Mouse (Mus musculus): Measurements from ENCODE around the gene Art2b. TPM values are rescaled to one million over a fixed set of nuclear protein-coding genes. Genes with fewer than 3 reads are reported as not detected.

Gene Art2b
- polyA plus RNA-seq, 1 experiment = 2.7 TPM

Other genes with a start within 250 kb of the Art2b start
- 52.4 and 63.6 TPM in 2 replicates for gene Arap1, start 237.5 kb downstream of the Art2b start, polyA plus RNA-seq (2012; rRNA removed)
- gene Gm45837, start 174.7 kb downstream of the Art2b start, polyA plus RNA-seq (2012; rRNA removed) = not detected in 2 replicates
- gene Pde2a, start 163.9 kb downstream of the Art2b start, polyA plus RNA-seq (2012; rRNA removed) = 18.8 and 21.3 TPM in 2 replicates
- 21.2 and 24.6 TPM in 2 replicates for gene Clpb, start 78.0 kb upstream of the Art2b start, polyA plus RNA-seq (2012; rRNA removed)
- 0.41 and 0.45 TPM in 2 replicates for gene Phox2a, start 232.7 kb upstream of the Art2b start, polyA plus RNA-seq (2012; rRNA removed)

All from large intestine, adult 2 months (tissue).